Mouse (Mus musculus): ENCODE measurements around the gene Tmem97.

Gene Tmem97

GRCm38 (mm10) chr11:78513106-78513790 lies 37.3 kb downstream of the Tmem97 start:
- peak; percentile 73 for DNase-seq (ENCODE audit: low read depth, low spot score)

- peak; percentile 97 for DNase-seq (ENCODE audit: low read depth, low spot score)
These were observed 38.3 kb downstream of the Tmem97 start, which contains the start of the genes Tmem199 and Poldip2 for GRCm38 (mm10) chr11:78512025-78512957. Tmem199 (minus strand) TSS chr11:78512172. Poldip2 (plus strand) TSS chr11:78512193.

DNA sequence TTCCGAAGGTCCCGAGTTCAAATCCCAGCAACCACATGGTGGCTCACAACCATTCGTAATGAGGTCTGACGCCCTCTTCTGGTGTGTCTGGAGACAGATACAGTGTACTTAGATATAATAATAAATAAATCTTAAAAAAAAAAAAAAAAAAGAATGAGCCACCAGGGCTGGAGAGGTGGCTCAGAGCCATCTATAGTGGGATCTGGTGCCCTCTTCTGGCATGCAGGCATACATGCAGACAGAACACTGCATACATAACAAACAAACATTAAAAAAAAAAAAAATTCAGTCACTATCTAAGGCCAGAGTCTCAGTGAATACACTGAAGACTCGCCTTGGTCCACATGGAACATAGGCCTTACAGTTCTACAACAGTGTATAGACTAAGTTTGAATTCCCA lies 41.4 kb downstream of the Tmem97 start:
- DNase-seq (ENCODE audit: low read depth, low spot score), result peak; percentile 48

DNA sequence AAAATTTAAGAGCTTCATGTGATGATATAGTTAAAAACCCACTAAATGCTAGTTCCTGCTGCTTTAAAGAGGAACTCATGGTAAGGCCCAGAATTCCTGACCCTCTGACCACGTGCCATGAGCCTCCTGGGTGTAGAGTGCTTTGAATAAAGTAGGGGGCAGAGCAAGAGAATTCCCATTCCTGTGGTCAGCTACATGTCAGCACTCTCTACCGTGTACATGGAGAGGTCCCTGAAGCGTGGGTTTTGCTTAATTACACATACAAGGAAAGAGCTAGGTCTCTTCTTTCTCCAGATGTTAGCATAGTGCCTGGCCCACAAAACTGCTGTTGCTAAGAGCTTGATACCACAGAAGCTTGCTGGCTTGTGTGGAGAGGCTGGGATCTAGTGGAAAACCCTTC lies 45.1 kb downstream of the Tmem97 start:
- no peak for DNase-seq (ENCODE audit: low read depth, low spot score)

DNA sequence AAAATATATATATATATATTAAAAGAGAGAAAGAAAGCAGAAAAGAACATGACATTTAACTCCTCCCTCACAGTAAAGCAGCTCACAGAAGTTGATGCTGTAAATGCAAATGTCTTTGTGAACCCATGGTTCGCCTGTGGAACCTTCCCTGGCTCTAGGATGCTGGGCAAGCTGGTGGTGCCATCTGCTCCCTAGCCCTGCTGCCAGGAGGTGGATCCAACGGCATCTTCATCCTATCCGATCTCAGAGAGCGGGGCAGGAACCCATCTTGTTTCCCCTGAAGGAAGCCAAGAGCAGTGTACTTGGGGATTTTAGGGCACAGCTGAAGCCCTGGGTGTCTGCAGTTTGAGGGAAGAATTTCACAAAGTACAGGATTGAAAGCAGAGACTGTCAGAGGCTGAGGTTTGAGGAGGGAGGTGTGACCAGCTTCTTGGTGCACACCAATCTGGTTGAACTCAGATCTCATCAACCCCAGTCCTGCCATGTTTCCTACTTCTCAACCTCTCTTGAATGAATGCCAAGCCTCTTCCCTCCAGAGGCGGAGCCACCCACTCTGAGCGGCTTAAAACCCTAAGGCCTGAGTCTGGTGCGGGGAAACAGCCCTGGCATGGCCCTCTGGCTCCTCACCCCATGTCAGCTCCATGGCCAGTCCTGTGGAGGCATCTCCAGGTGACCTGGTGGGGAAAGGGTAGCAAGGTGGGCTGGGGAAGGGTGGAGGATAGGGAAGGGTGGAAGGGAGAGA lies 47.5 kb downstream of the Tmem97 start, which contains the start of gene Sebox:
Gene Sebox (plus strand): TSS at position 539 of the 742 bp plus-strand sequence.
- peak; percentile 96 for DNase-seq (ENCODE audit: low read depth, low spot score)

- no peak for DNase-seq (ENCODE audit: low read depth, low spot score)
These were observed 49.0 kb downstream of the Tmem97 start for GRCm38 (mm10) chr11:78501529-78501928.

- DNase-seq (ENCODE audit: low read depth, low spot score), result no peak
These were observed 49.9 kb downstream of the Tmem97 start for GRCm38 (mm10) chr11:78500623-78501202.

- DNase-seq (ENCODE audit: low read depth, low spot score), result no peak
These were observed 51.0 kb downstream of the Tmem97 start for GRCm38 (mm10) chr11:78499543-78499942.

DNA sequence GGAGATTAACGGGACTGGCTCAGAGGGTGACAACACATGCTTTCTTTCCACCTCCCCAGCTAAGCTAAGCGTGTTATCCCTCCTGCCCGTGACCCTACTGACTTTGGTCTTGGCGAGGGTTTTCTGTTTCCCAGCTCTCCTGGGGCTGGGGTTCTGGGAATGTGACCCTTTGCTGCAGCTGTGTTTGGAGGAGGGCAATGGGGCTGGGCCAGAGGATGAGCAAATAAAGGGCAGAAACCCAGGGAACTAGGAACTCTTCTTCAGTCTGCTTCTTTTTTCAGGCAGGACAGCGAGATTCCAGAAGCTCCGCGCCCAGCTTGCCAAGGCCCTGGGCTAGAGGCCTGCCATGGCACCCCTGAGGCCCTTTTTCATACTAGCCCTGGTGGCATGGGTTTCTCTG lies 51.6 kb downstream of the Tmem97 start, which contains the start of gene Vtn:
Gene Vtn (plus strand): TSS at position 88 of the 400 bp plus-strand sequence.
- DNase-seq (ENCODE audit: low read depth, low spot score), result no peak

DNA sequence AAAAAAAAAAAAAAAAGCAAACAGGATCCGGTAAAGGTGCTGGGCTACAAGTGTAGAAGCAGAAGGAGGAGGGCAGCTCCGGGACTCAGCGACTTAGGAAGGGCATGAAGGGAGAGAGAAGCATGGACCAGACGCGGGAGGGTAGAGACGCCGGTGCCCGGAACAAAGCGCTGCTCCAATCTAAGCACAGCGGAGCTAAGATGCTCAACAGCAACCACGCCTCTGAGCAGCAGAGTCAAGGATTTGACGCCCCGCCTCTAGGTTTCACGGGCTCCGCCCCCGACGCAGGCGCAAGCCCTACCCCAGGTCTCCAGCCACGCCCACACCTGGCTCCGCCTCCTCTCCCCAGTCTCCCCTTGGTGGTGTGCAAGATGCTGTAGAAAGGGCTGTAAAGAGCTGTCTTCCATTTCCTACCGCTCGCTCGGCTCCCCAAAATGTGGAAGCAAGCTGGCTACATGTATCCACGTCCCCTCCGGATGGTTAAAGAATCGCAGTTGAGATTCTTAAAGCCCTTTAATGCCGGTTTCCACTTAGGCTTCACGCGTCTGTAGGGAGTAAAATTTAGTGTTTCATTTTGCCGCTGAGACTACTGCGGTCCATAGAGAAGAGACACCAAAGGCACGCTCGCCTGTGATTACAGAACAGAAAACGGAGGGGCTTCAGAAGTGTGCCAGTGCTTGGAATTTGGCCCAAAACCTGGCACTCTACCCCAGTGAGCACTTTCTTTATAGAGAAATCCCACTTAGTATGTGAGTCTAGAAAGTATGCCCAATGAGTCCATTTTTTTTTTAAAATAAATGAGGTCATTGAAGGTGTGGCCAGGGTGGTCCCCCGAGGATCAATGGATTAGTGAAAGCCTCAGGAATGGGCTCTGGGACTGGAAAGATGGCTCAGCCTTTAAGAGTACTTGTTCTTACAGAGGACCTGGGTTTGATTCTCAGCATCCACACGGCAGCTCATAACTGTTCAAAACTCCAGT lies 52.7 kb downstream of the Tmem97 start, which contains the start of gene Sarm1:
Gene Sarm1 (minus strand): TSS at position 211 of the 979 bp plus-strand sequence.
- peak; percentile 99 for DNase-seq (ENCODE audit: low read depth, low spot score)

DNA sequence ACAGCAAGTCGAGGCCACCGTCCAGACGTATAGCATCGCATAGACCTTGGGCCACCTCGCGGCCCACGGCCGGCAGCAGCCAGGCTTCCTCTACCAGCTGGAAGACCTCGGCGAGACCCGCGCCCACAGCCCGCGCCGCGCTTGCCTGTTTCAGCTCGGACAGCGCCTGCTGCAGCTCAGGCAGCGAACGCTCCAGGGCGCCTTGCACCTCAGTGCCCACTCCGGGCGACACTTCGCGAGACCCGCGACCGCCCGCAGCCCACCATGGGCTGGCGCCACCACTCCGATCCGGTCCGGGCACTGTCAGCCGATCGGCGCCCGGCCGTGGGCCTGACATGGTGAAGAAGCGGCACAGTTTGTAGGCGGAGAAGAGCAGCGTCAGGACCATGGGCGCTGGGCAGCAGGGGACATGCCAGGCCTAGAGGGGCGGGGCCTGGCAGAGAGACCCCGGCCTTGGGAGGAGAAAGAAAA lies 53.5 kb downstream of the Tmem97 start:
- peak; percentile 61 for DNase-seq (ENCODE audit: low read depth, low spot score)

DNA sequence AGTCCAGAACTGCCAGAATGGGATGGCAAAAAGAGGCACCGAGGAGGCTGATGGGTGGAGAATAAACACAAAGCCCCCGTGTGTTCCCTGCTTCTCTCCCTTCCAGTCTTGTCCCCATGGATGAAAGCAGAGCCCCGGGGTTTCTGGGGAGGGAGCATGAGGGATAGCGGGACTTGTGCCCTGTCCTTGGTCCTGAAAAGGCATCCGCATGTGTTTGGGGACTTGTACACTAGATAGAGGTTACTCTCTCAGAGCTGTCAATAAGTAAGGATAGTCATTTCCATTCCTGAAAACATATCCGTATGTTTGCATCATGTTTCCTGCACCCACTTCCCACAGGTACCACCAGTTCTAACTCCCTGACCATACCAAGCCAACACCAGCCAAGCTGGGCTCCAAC lies 54.7 kb downstream of the Tmem97 start:
- DNase-seq (ENCODE audit: low read depth, low spot score), result no peak
